Mouse (Mus musculus) limb, embryonic 11.5 days (tissue): ENCODE measurements at regions not wholly inside any gene's neighbourhood (a gene's known extent, or its start where the extent isn't known, plus 50 kb on each side); places are given as distances from the start of the nearest gene placed in this dataset.

ENCODE experiments used
- ATAC-seq: fragments of 200-750 bp; cut with Nextera tagmentation; 2 replicates; pipeline ENCODE4 v1.8.0; 2017; ENCODE audit warnings: low read depth; ENCODE audit not compliant: insufficient number of reproducible peaks, low FRiP score, low TSS enrichment
- DNase-seq: peaks from one replicate; pipeline ENCODE4 v3.0.0-alpha.2; 2015; ENCODE audit warnings: low spot score
- H3K27ac ChIP-seq: fragments of 300-500 bp; sonication (generic); replicated peaks from 2 replicates; pipeline ENCODE4 v1.5.1; 2014; ENCODE audit warnings: low read depth, mild to moderate bottlenecking, low read length
- H3K27me3 ChIP-seq: fragments of 300-500 bp; sonication (generic); 2 replicates; pipeline ENCODE4 v1.6.1; 2014; ENCODE audit warnings: mild to moderate bottlenecking, low read length, mixed read lengths; ENCODE audit not compliant: control insufficient read depth, insufficient read depth
- H3K36me3 ChIP-seq: fragments of 300-500 bp; sonication (generic); 2 replicates; pipeline ENCODE4 v1.6.1; 2014; ENCODE audit warnings: mild to moderate bottlenecking, low read length, moderate library complexity, mixed read lengths; ENCODE audit not compliant: control insufficient read depth, insufficient read depth
- H3K4me1 ChIP-seq: fragments of 300-500 bp; sonication (generic); 2 replicates; pipeline ENCODE4 v1.6.1; 2014; ENCODE audit warnings: low read length, mixed read lengths; ENCODE audit not compliant: control insufficient read depth, insufficient read depth
- H3K4me2 ChIP-seq: fragments of 300-500 bp; sonication (generic); 2 replicates; pipeline ENCODE4 v1.6.1; 2014; ENCODE audit warnings: low read depth, mild to moderate bottlenecking, moderate library complexity; ENCODE audit not compliant: severe bottlenecking
- H3K4me3 ChIP-seq: fragments of 300-500 bp; sonication (generic); 2 replicates; pipeline ENCODE4 v1.5.1; 2014; ENCODE audit warnings: low read depth, low read length
- H3K9ac ChIP-seq: fragments of 300-500 bp; sonication (generic); 2 replicates; pipeline ENCODE4 v1.6.1; 2014; ENCODE audit warnings: mild to moderate bottlenecking, low read length
- H3K9me3 ChIP-seq: fragments of 300-500 bp; sonication (generic); 2 replicates; pipeline ENCODE4 v1.6.1; 2016; ENCODE audit warnings: low read length; ENCODE audit not compliant: control insufficient read depth
- WGBS: fragments of 180-500 bp; shearing (Covaris S2); extraction: QIAGEN DNeasy Blood & Tissue Kit; methylation state at CpG from one replicate; pipeline ENCODE4 v1.1.7; 2014; 5-methylcytosine and 5-hydroxymethylcytosine counted together

DNA sequence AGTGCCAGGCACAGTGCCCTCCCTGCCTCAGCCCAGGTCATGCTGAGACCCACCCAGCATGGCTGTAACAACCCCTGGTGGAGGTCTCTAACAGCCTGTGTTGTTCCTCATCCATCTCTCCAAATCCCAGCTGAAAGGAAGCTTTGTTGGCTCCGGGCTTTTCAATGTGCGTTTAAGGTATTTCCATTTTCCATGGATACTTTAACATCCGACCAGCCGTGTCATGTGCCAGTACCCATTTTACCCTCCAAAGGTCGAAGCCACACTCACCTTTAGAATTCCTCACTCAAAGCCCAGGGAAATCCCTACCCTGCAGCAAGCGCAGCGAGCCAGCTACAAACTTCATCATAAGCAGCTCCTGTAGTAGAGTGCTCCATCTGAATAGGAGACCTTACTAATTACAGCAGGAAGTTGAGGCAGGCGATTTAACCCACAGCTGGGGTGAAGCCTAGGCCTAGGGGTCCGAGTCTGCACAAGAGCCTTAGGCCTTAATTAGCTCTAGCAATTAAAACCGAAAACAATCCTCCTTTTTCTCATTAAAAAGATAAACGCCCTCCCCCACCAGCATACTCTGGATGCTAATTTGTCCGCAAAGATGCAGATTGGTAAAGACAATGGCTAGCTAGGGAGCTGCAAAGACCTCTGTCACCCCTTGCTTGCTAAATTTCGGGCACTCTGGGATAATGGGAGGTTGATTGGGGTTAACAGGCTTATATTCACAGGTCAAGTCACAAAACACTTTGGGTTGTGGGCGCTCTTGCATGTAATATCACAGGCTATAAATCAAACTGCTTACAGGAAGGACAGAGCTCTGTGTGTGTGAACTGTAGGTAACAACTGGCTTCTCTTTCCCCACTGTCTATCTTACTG, 171.2 kb downstream of the Pmp22 start:
- Histone ChIP-seq H3K4me1 (peaks cover 8% of the 10 kb centered on the region; the same call in 1 of the 2 replicates), H3K27me3 (0 out of 2 replicates have a peak, but pooled peaks cover 3% of the 10 kb centered on the region), H3K27ac (no peak overlapping the region), H3K9ac (no peak overlapping the region), H3K36me3 (no peaks in the 10 kb centered on the region), H3K4me2 (no peak overlapping the region), H3K9me3 (no peaks in the 10 kb centered on the region), H3K4me3 (no peak overlapping the region)
- 14% methylated on average over 14 of the region's 14 CpGs for WGBS
- DNase-seq (peak; percentile 47), ATAC-seq (no peak)

DNA sequence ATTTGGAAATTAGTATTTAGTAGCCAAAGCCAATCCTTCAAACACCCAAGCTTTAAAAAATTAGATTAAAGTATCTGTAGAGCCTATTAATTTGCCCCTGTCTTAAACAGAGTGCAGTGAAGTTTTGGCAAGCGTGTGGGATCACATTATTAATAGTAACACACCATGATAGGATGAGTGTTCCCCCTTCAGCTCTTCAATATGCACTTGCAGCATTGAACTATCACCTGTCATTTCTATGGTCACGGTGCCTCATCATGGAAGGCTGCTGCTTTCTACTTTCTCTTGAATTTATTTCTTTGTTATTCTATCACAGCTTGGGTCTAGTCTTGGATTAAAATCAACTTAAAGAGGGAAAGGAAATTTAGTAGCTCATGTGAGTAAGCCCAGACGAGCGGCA, 196.4 kb downstream of the Pmp22 start:
- H3K4me2 ChIP-seq = no peak overlapping the region
- no peak overlapping the region for H3K4me3 ChIP-seq
- no peaks in the 10 kb centered on the region for H3K9me3 ChIP-seq
- no peaks in the 10 kb centered on the region for H3K27me3 ChIP-seq
- peaks cover 3% of the 10 kb centered on the region; the same call in 1 of the 2 replicates for H3K4me1 ChIP-seq
- no peak for ATAC-seq
- DNase-seq = no peak
- H3K27ac ChIP-seq = no peak overlapping the region
- no peaks in the 10 kb centered on the region for H3K36me3 ChIP-seq
- no peak overlapping the region for H3K9ac ChIP-seq
- 86% methylated on average over 4 of the region's 4 CpGs for WGBS

DNA sequence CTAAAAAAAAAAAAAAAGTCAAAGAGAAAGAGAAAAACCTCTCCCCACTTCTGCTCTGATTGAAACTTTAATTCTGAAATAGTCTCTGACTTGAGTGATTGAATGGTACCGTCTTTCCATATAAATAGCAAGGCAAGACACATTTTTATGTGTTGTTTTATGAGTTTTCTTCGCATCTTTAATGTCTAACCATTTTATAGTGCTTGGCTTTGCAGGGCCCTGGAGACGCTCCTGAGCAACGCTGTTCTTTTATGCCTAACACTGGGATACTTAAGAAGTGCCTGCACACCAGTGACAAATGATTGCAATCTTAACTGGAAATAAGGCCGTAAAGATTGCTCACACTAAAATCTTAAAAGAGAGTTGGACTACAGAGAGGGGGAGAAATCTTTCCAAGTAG, 198.1 kb downstream of the Pmp22 start:
- Histone ChIP-seq H3K4me2 (no peak overlapping the region), H3K4me1 (peaks cover 3% of the 10 kb centered on the region; the same call in 1 of the 2 replicates), H3K9ac (no peak overlapping the region), H3K27me3 (no peaks in the 10 kb centered on the region), H3K4me3 (no peak overlapping the region), H3K27ac (no peak overlapping the region), H3K9me3 (no peaks in the 10 kb centered on the region), H3K36me3 (no peaks in the 10 kb centered on the region)
- 30% methylated on average over 5 of the region's 5 CpGs for WGBS
- DNase-seq = no peak
- no peak for ATAC-seq

DNA sequence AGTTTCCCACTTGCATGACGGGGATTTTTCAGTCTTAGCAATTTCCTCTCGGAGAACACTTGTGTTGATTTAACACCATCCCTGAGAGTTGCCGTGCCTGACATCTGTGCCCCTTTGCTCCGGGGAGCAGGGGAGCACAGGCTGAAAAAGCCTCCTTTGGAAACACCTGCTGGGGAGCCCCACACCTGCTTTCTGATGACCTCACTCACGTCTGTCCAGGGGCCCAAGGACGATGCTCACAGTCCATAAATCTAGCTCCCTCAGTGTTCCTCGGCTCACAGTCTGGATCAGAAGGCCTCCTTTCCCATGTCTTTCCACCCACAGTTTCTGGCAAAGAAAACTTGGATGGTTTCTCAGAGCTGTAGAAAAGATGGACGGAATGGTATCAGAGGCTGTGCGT, 208.7 kb downstream of the Pmp22 start:
- no peaks in the 10 kb centered on the region; the same call in 1 of the 2 replicates for H3K9me3 ChIP-seq
- no peak overlapping the region for H3K4me3 ChIP-seq
- H3K9ac ChIP-seq = no peak overlapping the region
- 0 out of 2 replicates have a peak, but pooled peaks have one; percentile 17 for ATAC-seq
- H3K27me3 ChIP-seq = no peaks in the 10 kb centered on the region
- no peaks in the 10 kb centered on the region for H3K36me3 ChIP-seq
- peak; percentile 47 for DNase-seq
- WGBS = 39% methylated on average over 9 of the region's 9 CpGs
- H3K27ac ChIP-seq = no peak overlapping the region
- peaks cover 3% of the 10 kb centered on the region; the same call in 1 of the 2 replicates for H3K4me1 ChIP-seq
- H3K4me2 ChIP-seq = no peak overlapping the region

DNA sequence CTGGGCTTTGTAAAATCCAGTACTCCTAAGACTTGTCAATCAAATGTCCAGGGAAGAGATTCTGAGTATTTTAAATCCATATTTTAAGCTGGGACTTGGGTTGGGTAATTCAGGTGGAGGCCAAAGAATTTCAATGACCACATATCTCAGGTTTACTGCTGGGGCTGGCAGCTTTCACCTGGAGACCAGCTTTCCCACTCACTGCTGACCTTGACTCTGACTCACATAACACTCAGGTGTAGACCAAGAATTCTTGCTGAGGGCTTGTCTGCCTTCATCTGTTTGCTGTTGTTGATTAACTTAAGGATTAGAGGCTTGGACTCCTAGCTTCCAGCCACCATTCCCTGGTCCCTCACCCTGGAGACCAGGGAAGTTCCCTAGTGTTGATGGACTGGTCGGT, 209.5 kb downstream of the Pmp22 start:
- Histone ChIP-seq H3K9ac (no peak overlapping the region), H3K4me1 (peaks cover 3% of the 10 kb centered on the region; the same call in 1 of the 2 replicates), H3K9me3 (no peaks in the 10 kb centered on the region; the same call in 1 of the 2 replicates), H3K4me3 (no peak overlapping the region), H3K27ac (no peak overlapping the region), H3K4me2 (no peak overlapping the region), H3K27me3 (no peaks in the 10 kb centered on the region), H3K36me3 (no peaks in the 10 kb centered on the region)
- DNase-seq (no peak), ATAC-seq (no peak)
- WGBS = 96% methylated on average over 1 of the region's 1 CpGs

DNA sequence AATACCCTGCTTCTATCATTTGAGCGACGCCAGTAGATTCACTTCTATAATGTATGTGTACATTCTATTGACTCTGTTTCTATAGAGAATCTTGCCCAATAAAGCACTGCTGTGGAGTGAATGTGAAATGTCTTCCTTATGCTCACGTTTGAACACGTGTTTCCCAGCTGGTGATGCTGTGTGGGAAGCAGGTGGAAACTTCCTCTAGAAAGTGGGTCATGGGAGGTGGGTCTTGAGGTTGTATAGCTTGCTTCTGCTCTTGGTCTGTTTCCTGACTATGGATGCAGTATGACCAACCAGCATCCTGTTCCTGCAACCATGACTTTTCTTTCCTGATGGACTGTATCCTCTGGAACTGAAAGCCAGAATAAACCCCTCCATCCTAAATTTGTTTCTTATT, 216.9 kb downstream of the Pmp22 start:
- ATAC-seq = no peak
- H3K9ac ChIP-seq = no peak overlapping the region
- H3K4me1 ChIP-seq = no peaks in the 10 kb centered on the region
- H3K4me2 ChIP-seq = no peak overlapping the region
- no peaks in the 10 kb centered on the region for H3K27me3 ChIP-seq
- DNase-seq = no peak
- no peak overlapping the region for H3K4me3 ChIP-seq
- H3K27ac ChIP-seq = no peak overlapping the region
- H3K9me3 ChIP-seq = no peaks in the 10 kb centered on the region
- WGBS = 86% methylated on average over 4 of the region's 4 CpGs
- no peaks in the 10 kb centered on the region for H3K36me3 ChIP-seq

DNA sequence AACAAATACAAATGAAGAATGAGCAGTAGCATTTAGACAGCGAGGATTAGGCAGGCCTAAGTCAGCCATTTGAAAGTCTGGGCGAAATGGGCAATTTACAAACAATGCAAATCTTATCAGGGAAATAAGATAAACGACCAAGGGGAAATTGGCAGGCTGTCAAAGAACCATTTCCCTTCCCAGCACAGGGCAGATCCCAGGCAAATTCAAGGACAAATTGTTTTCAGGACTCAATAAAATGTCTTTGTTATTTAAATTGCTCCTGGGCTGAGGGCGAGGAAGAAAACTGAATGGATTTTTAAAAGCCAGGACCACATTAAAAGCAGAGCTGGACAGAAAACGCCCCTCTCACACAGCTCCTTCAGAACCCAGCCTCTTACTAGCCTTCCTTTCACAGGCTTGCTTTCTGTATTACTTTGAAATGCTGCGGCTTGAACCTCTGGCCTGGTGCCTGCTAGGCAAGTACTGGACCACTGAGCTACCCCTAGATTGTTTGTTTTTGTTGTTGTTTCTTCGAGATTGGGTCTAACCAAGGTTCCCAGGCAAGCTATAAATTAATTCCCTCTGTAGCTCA, 221.4 kb downstream of the Pmp22 start:
- Histone ChIP-seq H3K4me3 (no peak overlapping the region), H3K9me3 (no peaks in the 10 kb centered on the region; the same call in 1 of the 2 replicates), H3K9ac (no peak overlapping the region), H3K27ac (no peak overlapping the region), H3K4me1 (no peaks in the 10 kb centered on the region), H3K36me3 (no peaks in the 10 kb centered on the region), H3K27me3 (no peaks in the 10 kb centered on the region), H3K4me2 (no peak overlapping the region)
- 42% methylated on average over 7 of the region's 7 CpGs for WGBS
- DNase-seq (no peak), ATAC-seq (no peak)

DNA sequence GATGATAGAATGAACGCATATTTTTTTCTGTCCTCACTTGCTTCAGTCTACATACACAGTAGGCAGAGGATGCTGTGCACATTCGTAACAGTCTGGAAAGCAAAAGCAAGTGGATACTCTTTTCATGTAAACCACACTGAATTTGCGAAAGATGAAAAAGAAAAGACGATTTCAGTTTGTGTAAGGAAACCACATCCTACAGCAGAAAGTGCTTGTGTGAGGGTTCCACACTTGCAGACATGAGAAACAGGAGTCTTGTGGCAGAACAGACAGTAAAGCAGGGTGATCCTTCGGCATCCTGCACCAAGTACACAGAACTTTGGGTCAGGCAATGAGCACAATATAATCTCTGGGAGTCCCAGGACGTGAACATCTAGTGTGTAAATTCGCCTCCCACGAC, 223.2 kb downstream of the Pmp22 start:
- Histone ChIP-seq H3K9me3 (no peaks in the 10 kb centered on the region; the same call in 1 of the 2 replicates), H3K9ac (no peak overlapping the region), H3K27ac (no peak overlapping the region), H3K36me3 (no peaks in the 10 kb centered on the region), H3K4me1 (no peaks in the 10 kb centered on the region), H3K27me3 (no peaks in the 10 kb centered on the region), H3K4me2 (no peak overlapping the region), H3K4me3 (no peak overlapping the region)
- ATAC-seq (no peak), DNase-seq (no peak)
- WGBS = 96% methylated on average over 8 of the region's 8 CpGs
